Mouse (Mus musculus): ENCODE results near the gene Auts2. TPM values are rescaled to one million over a fixed set of nuclear protein-coding genes. Genes with fewer than 3 reads are reported as not detected.

Auts2 gene
- polyA plus RNA-seq, 1 experiment from 2014 or later = 27.3 TPM

DNA sequence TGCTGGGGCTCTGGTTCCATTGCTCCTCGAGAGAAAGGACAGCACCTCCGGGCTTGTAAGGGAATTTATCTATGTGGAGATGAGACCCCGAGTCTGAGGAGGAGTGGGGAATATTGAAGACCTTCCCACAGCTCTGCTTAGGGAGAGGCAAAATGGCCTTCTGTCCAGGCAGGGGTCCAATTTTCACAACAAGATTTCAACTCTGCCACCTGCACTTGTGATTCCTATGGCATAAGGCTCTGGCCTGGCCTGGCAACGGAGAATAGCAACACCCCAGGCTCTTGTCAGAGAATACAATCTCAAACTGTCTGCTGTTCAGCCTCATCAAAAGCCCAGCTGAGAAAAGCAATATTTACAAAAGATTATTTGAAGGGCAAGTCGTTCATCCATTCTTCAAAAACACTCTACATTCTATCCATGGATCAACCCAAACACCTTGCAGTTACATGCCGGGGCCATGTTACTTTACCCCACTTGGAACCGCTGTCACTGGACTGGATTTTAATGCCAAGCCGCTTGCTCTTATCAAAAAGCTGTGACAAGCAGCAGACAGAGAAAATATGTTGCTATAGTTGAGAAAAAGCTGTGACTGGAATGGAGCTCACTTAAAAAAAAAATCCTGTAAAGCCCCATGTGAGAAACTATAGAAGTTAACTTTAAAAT is 856.1 kb downstream of the Auts2 start:
- TF ChIP-seq CTCF (IDR thresholded peaks at IDR 0.05; ENCODE audit: low read depth) = no peak
- no peak for ATAC-seq (ENCODE audit: insufficient read depth)
- Histone ChIP-seq H3K4me3 (ENCODE audit: low read depth, low read length) (no peak overlapping the region), H3K4me2 (no peak overlapping the region), H3K9ac (no peak overlapping the region), H3K36me3 (ENCODE audit: insufficient read depth) (no peaks in the 10 kb centered on the region), H3K9me3 (ENCODE audit: low read depth, low read length) (no peaks in the 10 kb centered on the region), H3K27me3 (ENCODE audit: insufficient read depth, low read length) (no peaks in the 10 kb centered on the region), H3K27ac (ENCODE audit: low read depth) (no peak overlapping the region), H3K4me1 (ENCODE audit: insufficient read depth) (no peaks in the 10 kb centered on the region)
- no peak for DNase-seq
- WGBS = 56% methylated on average over 8 of the region's 8 CpGs

DNA sequence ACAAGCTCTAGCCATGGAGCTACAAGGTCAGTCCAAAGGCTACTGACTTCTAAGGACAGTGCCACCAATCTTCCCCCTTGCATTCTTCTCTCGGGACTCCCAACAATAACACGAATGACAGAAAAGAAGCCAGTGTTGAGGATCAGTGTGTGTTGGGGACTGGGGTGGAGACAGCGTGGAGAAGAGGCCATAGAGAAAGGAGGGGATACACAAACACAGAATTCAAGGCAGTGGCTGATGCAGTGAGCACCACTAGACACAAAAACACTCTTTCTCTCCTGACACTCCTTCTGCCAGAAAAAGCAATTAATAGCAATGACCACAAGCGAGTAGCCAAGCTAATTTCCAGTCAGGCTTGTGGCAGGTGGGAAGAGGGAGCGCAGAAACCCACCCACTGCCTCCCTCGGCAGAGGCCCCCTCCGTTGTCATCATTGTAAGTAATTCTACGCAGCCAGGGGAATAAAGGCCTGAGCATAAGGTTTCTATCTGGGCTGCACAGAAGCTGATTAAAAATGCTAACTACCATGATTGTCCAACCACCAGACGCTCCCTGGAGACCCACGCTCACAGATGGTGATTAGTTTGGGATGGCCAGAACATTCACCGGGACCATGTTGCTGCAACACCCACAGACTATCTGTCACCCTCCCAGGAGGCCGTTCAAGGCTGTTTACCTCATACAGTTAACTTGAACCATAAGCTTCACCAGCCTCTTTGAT is 862.9 kb downstream of the Auts2 start:
- no peak for DNase-seq
- ATAC-seq (ENCODE audit: insufficient read depth) = no peak

DNA sequence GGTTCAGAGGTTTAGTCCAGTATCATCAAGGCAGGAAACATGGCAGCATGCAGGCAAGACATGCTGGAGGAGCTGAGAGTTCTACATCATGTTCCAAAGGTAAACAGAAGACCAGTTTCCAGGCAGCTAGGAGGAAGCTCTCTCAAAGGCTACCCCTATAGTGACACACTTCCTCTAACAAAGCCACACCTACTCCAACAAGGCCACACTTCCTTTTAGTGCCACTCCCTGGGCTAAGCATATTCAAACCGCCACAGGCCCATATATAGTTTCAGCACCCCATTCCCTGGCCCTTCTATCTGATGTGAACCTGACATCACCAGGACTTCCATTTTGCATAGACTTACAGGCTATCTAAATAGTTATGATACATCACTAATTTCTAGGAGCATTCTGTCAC is 863.6 kb downstream of the Auts2 start:
- no peak overlapping the region for H3K27ac ChIP-seq (ENCODE audit: low read depth)
- TF ChIP-seq CTCF (IDR thresholded peaks at IDR 0.05; ENCODE audit: low read depth) = no peak
- H3K36me3 ChIP-seq (ENCODE audit: insufficient read depth) = no peaks in the 10 kb centered on the region
- H3K9ac ChIP-seq = no peak overlapping the region
- DNase-seq (no peak), ATAC-seq (ENCODE audit: insufficient read depth) (no peak)
- no peaks in the 10 kb centered on the region for H3K4me1 ChIP-seq (ENCODE audit: insufficient read depth)
- WGBS = 92% methylated on average over 1 of the region's 1 CpGs
- no peaks in the 10 kb centered on the region for H3K27me3 ChIP-seq (ENCODE audit: insufficient read depth, low read length)
- no peak overlapping the region for H3K4me3 ChIP-seq (ENCODE audit: low read depth, low read length)
- no peak overlapping the region for H3K4me2 ChIP-seq
- no peaks in the 10 kb centered on the region for H3K9me3 ChIP-seq (ENCODE audit: low read depth, low read length)

More for the DNA sequence above, 862.9 kb downstream of the Auts2 start:
- no peak overlapping the region for H3K4me3 ChIP-seq (ENCODE audit: low read depth, low read length)
- H3K27ac ChIP-seq (ENCODE audit: low read depth) = no peak overlapping the region
- WGBS = 73% methylated on average over 12 of the region's 12 CpGs
- TF ChIP-seq CTCF (IDR thresholded peaks at IDR 0.05; ENCODE audit: low read depth) = no peak
- no peak overlapping the region for H3K4me2 ChIP-seq
- no peaks in the 10 kb centered on the region for H3K27me3 ChIP-seq (ENCODE audit: insufficient read depth, low read length)
- H3K4me1 ChIP-seq (ENCODE audit: insufficient read depth) = no peaks in the 10 kb centered on the region
- no peaks in the 10 kb centered on the region for H3K9me3 ChIP-seq (ENCODE audit: low read depth, low read length)
- no peaks in the 10 kb centered on the region for H3K36me3 ChIP-seq (ENCODE audit: insufficient read depth)
- no peak overlapping the region for H3K9ac ChIP-seq

DNA sequence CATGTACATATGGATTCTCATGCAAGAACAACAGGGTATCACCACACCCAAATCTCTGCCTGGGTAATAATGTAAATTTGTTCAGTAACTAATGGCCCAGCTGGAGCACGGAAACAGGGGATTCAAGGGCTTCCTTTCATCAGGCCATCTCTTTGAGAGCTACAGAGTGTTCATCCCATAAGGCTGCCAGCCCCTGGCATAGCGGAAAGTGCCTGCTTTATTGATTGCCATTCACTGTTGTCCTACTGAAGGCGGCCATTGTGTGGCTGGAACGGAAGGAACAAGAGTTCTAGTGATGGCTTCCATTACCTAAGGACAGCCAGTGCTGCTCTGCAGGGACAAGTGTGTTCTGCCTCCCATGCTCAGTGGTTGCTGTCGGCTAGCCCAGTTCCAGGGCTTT is 865.6 kb downstream of the Auts2 start:
- H3K27ac ChIP-seq (ENCODE audit: low read depth) = no peak overlapping the region
- no peak for ATAC-seq (ENCODE audit: insufficient read depth)
- H3K27me3 ChIP-seq (ENCODE audit: insufficient read depth, low read length) = no peaks in the 10 kb centered on the region
- no peak overlapping the region for H3K9ac ChIP-seq
- H3K9me3 ChIP-seq (ENCODE audit: low read depth, low read length) = no peaks in the 10 kb centered on the region
- WGBS = 85% methylated on average over 5 of the region's 5 CpGs
- no peaks in the 10 kb centered on the region for H3K4me1 ChIP-seq (ENCODE audit: insufficient read depth)
- H3K36me3 ChIP-seq (ENCODE audit: insufficient read depth) = no peaks in the 10 kb centered on the region
- no peak overlapping the region for H3K4me2 ChIP-seq
- H3K4me3 ChIP-seq (ENCODE audit: low read depth, low read length) = no peak overlapping the region
- no peak for DNase-seq
- TF ChIP-seq CTCF (IDR thresholded peaks at IDR 0.05; ENCODE audit: low read depth) = no peak

DNA sequence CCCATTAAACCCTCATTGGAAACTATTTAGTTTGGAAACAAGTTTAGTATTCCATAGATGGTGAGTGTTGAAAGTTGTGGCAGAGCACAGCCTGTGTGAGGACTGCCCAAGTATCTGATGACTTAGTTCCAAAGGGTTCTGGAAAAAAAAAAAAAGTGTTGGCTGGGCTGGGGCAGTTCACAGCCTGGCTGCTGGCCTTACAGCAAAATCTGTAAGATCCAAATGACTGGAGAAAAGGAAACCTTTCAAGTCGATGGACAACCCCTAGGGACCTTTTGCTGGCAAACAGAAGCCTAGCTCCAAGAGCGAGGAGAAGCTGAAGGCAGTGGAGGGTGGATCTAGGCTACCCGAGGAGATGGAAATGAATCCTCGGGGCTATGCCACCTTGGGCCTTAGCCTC is 869.4 kb downstream of the Auts2 start:
- no peak for DNase-seq
- 79% methylated on average over 4 of the region's 4 CpGs for WGBS

DNA sequence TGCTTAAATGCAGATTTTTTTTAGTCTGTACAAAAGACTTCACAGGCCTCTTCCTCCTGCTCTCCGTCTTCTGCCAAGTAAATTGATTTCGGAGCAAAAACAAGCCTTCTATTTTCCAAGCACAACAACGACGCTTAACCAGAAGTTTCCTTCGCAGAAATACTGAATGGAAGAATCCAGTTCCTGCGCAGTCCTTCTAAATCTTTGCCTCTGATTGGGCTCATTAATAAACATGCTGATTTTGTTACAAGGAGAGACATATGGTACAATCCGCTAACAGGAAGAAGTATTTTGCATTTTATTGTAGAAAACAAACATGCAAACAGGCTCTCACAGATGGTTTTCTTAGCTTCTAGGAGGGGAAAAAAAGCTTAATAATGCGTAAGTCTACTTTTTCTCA is 878.1 kb downstream of the Auts2 start:
- Histone ChIP-seq H3K27me3 (ENCODE audit: insufficient read depth, low read length) (no peaks in the 10 kb centered on the region), H3K36me3 (ENCODE audit: insufficient read depth) (no peaks in the 10 kb centered on the region), H3K4me3 (ENCODE audit: low read depth, low read length) (no peak overlapping the region), H3K4me1 (ENCODE audit: insufficient read depth) (no peaks in the 10 kb centered on the region), H3K9me3 (ENCODE audit: low read depth, low read length) (no peaks in the 10 kb centered on the region), H3K9ac (no peak overlapping the region), H3K4me2 (no peak overlapping the region), H3K27ac (ENCODE audit: low read depth) (no peak overlapping the region)
- WGBS = 86% methylated on average over 8 of the region's 8 CpGs
- ATAC-seq (ENCODE audit: insufficient read depth) = no peak
- DNase-seq = no peak
- TF ChIP-seq CTCF (IDR thresholded peaks at IDR 0.05; ENCODE audit: low read depth) = no peak

More for the DNA sequence above, 869.4 kb downstream of the Auts2 start:
- ATAC-seq (ENCODE audit: insufficient read depth) = no peak
- Histone ChIP-seq H3K27ac (ENCODE audit: low read depth) (no peak overlapping the region), H3K9me3 (ENCODE audit: low read depth, low read length) (no peaks in the 10 kb centered on the region), H3K36me3 (ENCODE audit: insufficient read depth) (no peaks in the 10 kb centered on the region), H3K9ac (no peak overlapping the region), H3K4me1 (ENCODE audit: insufficient read depth) (no peaks in the 10 kb centered on the region), H3K4me2 (no peak overlapping the region), H3K27me3 (ENCODE audit: insufficient read depth, low read length) (no peaks in the 10 kb centered on the region), H3K4me3 (ENCODE audit: low read depth, low read length) (no peak overlapping the region)
- TF ChIP-seq CTCF (IDR thresholded peaks at IDR 0.05; ENCODE audit: low read depth) = no peak

DNA sequence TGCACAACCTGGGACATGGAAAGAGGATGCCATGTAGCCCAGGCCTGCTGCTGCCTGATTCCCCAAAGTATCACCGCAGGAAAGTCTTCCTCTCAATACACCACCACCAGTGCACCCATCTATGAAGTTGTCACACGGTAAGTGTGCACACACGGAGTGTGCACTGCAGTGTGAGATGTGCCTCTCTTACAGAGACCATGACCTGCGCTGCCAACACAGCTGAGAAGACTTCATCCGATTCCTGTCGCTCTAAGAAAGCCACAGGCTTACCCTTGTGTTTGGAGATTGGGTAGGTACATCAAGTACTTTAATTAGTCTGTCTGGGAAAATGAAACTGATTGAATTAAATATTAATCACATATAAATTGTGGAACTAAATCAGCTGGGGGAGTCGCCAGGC is 878.5 kb downstream of the Auts2 start:
- TF ChIP-seq CTCF (IDR thresholded peaks at IDR 0.05; ENCODE audit: low read depth) = no peak
- H3K9me3 ChIP-seq (ENCODE audit: low read depth, low read length) = no peaks in the 10 kb centered on the region
- no peak for DNase-seq

More for the DNA sequence above, 878.5 kb downstream of the Auts2 start:
- Histone ChIP-seq H3K27ac (ENCODE audit: low read depth) (no peak overlapping the region), H3K36me3 (ENCODE audit: insufficient read depth) (no peaks in the 10 kb centered on the region), H3K9ac (no peak overlapping the region), H3K4me1 (ENCODE audit: insufficient read depth) (no peaks in the 10 kb centered on the region), H3K4me2 (no peak overlapping the region), H3K27me3 (ENCODE audit: insufficient read depth, low read length) (no peaks in the 10 kb centered on the region), H3K4me3 (ENCODE audit: low read depth, low read length) (no peak overlapping the region)
- WGBS = 92% methylated on average over 7 of the region's 7 CpGs
- ATAC-seq (ENCODE audit: insufficient read depth) = no peak
